Mouse (Mus musculus): ENCODE data around the gene Phgr1. TPM values are rescaled to one million over a fixed set of nuclear protein-coding genes. Genes with fewer than 3 reads are reported as not detected.

The Phgr1 gene
- total RNA-seq, 2 experiments from 2014 or later: not detected

DNA sequence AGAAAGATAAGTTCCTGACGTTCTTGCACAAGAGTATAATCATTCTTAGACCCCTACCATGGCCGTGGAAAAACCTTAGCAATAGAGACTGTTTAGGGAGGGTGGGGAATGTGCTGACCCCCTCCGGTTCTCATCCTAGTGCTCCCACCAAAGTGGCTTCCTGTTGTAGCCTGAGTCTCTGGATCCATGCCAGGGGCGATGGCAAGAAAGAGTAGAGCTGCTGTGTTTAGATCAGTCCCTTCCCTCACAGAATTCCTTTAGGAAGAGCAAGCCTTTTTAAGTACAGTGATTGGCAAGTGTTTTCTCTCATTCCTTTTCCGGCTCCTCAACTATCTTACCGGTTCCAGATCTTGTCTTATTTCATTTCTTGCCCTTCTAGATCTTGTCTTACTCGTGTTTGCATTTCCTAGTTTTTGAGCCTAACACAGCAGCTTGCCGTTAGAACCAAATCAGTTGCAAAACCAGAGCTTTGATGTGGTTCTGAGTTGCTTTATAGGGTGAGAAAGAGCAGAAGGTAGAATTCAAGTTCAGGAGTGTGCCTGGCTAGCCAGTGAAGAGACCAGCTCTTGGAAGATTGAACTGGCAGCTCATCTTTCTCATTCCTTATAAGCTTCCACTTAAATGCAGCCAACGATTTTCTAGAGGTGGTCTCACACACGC is 25.1 kb upstream of the Phgr1 start:
- no peak for ATAC-seq (replicated peaks; ENCODE audit: low FRiP score, low TSS enrichment, poor library complexity, severe bottlenecking)

DNA sequence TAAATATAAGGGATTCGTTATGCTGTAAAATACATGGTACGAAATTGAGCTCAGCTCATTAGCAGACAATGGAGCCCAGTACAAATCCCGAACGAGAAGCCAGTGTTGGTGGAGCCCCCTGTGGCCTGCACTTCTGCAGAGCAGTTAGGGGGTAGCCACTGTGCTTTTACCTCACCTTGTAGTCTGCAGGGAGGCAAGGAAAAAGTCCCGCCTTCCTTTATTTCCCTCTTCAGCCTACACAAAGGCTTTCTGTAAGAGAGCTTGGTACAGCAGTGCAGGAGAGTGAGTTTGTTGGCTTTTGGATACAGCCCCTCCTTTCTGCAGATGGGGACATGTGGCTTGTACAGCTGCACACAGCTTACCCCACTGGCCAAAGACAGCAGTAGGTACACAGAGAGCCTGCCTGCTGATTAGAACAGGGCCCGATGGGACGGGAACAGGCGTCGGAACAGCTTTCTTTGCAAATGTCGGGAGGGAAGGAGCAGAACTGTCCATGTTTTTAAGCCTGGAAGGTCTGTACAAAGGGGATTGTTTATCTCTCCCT is 23.2 kb upstream of the Phgr1 start:
- no peak for ATAC-seq (replicated peaks; ENCODE audit: low FRiP score, low TSS enrichment, poor library complexity, severe bottlenecking)

DNA sequence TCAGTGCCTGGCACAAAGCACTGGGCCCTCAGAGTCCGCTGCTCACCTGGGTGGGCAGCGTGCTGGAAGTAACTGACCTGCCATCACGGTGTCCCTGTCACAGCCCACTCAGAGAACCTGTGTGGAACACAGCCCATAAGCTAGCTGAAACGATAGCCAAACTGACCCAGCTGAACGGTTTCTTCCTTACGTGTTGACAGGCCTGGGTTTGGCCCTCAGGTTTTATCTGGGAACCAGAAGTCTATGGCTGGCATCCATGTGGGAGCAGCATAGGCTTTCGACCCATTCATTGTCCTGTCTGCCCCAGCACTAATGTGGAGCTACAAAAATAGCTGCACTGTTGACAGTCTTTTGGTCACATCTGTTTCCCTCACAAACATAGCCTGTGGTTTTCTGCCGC is 22.1 kb upstream of the Phgr1 start:
- no peak for ATAC-seq (replicated peaks; ENCODE audit: low FRiP score, low TSS enrichment, poor library complexity, severe bottlenecking)

DNA sequence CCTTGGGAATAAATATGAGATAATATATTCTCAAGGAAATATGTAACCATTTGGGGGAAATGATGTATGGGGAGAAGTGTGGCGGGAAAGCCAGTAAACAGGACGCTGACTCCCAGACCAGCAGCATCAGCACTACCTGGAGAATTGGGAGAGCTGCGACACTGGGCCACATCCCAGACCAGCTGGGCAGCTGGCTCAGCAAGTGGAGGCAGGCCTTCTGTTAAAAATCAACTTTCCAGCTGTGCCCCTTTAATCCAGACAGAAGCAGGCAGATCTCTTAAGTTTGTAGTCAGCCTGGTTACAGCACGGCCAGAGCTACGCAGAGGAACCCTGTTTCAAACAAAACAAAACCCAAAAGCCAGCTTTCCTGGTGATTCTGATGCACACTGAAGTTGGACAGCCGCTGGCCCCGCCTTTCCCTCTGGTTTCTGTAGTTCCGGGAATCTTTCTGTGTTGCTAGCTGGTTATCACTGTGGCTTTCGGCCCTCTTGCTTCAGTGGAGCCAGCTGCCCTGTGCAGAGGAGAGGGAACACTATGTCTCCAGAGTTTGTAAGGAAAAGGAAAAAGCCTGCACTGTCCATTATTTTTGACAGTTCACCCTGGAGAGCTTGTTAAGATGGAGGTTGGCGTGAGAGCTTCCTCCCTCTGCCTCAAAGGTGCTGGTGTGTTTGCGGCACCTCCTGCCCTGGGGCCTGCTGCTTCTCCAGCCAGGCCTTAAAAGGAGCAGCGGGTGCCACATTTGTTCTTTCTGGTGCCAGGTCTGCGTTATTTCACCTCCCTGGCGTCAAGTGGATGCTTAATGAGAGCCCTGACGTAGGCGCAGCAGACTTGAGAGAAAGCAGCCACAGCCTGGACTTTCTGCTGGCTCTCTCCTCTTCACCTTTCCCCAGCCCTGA is 20.4 kb upstream of the Phgr1 start:
- 0 out of 2 replicates have a peak, but pooled peaks have one; percentile 16 for ATAC-seq (replicated peaks; ENCODE audit: low FRiP score, low TSS enrichment, poor library complexity, severe bottlenecking)

DNA sequence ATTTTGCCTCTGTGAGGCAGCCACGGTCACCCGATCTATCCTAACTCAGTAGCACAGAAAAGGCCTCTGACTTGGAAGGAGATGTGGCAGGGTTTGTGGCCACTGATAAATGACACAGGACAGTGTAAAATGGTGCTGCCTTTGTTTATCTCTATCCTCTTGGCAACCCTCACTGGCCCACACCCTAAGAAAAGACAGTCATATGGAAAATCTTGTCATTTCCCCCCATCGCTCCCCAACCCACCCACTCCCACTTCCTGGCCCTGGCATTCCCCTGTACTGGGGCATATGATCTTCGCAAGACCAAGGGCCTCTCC is 19.8 kb upstream of the Phgr1 start:
- peak; percentile 73 for ATAC-seq (replicated peaks; ENCODE audit: low FRiP score, low TSS enrichment, poor library complexity, severe bottlenecking)

DNA sequence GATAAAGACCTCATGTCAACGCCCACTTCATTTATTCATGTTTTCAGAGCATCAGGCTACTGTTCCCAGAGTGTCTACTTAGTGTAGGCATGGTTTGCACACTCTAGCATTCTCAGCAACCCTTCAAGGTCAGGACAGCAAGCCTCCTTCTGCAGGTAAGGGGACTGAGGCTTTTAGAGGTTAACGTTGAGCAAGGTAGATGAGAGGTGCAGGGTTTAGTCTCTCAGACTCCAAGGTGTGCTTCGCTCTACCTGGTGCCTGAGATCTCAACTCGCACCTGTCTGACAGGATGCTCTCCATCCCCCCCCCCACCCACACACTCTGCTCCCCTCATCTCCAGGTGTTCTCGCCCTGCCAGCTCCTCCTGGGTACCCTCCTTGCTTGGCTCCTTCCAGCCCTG is 18.4 kb upstream of the Phgr1 start:
- no peak for ATAC-seq (replicated peaks; ENCODE audit: low FRiP score, low TSS enrichment, poor library complexity, severe bottlenecking)

DNA sequence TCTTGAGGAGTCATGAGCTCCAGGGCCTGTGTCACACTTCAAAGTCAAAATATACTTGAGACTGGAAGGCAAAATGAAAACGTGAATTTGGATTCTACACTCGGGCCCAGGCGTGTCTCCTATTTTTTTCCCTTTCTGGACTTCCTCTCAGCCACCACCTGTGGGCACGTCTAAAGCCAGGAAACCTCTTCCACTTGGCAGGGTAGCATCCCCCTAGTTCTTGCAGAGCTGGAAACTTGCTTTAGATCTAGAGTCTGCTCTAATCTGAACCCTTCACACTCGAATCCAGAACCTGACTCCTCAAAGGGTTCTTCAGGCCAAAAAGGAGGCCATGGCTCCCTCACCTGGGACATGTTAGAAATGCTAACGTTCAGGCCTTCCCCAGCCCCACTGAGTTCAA is 17.2 kb upstream of the Phgr1 start:
- ATAC-seq (replicated peaks; ENCODE audit: low FRiP score, low TSS enrichment, poor library complexity, severe bottlenecking): no peak

DNA sequence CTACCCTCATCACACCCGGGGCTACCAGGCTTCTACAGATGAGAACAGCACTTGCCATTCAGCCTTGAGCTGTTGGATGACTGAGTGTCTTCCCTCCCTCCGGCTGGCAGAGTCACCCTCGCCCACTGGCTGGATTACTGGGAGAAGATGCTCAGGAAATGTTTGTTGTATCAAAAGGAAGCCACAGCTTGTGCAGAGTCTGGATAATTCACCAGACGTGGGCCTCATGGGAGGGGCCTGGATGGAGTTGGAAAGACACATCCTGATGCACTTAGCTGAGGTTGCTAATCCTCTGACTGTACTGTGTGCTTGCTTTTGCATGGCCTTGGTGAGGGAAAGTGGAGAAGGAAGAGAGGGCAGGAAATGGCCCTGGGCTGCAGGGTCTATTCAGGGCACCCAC is 16.5 kb upstream of the Phgr1 start:
- ATAC-seq (replicated peaks; ENCODE audit: low FRiP score, low TSS enrichment, poor library complexity, severe bottlenecking): no peak

DNA sequence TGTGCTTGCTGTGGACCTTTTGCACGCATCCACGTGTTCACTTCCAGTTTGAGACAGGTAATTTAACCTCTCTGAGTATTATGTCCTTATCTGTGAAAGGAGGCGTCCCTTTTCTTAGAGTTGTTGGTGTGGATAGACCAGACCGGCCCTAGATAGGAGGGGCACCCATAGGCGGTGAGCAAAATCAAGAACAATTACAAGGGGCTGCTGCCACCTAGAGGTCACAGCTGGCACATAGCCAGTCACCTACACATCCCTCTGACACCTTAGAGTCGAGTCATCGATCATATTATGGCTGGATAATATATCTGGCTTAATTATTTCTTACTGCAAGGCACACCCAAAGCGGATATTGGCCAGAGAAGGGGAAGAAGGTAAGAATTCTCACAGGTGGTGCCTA is 12.7 kb upstream of the Phgr1 start:
- ATAC-seq (replicated peaks; ENCODE audit: low FRiP score, low TSS enrichment, poor library complexity, severe bottlenecking): peak; percentile 48; the same call in 1 of the 2 replicates

DNA sequence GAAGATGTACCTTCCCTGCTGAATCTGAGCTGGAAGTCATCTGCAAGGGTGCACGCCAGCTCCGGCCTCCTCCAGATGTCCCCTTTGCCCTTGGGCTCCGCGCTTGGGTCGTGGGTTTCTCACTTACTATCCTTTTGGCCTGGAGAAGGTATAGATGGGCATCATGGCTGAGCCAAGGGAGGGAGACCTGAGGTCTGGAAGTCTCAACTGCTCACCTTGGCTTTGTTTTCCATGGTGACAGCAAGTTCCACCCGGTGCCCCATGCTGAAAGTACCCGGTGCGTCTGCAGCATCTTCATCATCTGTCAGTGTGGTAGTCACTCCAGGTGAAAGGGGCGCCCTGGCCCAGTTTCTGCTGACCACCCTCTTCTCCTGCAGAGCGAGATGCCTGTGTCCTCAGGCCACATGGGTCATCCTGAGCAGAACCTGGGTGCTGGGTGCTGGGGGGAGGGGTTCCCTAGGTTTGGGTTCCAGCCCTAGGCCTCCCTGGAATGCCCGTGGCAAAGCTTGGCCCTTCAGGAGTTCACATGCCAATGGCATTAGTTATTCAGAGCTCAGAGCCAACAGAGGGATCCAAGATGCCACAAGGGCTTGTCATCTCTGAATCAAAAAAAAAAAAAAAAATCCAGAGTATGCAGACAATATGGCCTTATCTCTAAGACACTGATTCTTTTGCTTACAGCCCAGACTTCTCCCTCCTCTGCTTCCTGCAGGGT is 12.1 kb upstream of the Phgr1 start:
- no peak for ATAC-seq (replicated peaks; ENCODE audit: low FRiP score, low TSS enrichment, poor library complexity, severe bottlenecking)

DNA sequence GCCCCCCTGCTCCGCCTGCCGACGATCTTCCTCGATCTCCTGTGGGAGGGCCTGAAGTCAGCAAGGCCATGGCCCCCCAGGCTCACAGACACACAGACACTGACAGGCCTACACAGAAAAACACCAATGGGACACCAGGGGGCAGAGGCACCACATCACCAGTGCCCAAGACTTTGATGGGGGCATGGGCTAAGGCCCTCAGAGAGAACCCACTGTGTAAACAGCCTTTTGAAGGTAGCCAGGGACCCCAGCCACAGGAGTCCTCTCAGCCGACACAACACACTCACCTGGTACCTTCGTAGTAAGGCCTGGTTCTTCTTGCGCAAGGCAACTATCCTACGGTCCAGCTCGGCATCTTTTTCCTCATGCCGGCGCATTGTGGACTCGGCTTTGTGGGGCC is 11.2 kb upstream of the Phgr1 start:
- no peak for ATAC-seq (replicated peaks; ENCODE audit: low FRiP score, low TSS enrichment, poor library complexity, severe bottlenecking)

DNA sequence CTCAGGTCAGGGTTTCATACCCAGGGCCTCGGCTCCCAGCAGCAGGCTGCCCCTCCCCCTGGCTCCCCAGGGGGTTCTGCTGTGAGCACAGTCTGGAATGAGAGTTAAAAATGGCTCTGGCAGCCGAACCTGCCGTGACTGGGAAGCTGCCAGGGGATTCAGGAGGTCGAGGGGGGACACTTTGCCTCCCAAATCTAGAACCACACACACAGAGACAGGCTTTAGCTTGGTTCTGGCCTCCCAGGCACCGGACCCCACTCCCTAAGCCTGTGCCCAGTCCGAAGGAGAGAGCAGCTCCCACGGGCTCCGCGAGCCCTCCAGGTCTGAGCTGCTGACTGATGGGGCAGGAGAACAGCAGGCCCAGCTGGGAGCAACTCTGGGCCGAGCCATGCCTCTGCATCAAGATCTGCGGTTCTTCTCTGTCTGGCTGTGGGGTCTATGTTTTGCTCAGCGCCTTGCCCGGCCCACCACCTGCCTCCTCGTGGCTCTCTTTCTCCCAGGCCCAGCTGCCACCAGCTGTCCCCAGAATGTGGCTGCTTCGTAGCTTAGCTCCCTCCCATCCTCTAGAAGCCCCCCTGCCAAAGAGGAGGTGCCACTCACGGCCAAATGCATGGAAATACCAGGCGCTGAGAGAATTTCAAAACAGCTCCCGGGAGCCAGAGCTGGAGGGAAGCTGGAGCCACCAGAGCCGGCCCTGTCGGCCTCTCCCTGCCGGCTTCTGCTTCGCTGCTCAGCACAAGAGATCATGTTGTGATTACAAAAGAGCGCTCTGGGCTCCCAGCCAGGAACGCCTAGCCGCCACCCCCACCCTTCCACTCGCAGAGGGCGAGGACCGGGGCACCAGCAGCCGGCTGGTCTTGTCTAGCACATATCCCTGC is 10.4 kb upstream of the Phgr1 start, which contains the start of gene Ccdc9b:
Gene Ccdc9b (minus strand): TSS at position 756 of the 878 bp plus-strand sequence.
- ATAC-seq (replicated peaks; ENCODE audit: low FRiP score, low TSS enrichment, poor library complexity, severe bottlenecking): peak; percentile 82

DNA sequence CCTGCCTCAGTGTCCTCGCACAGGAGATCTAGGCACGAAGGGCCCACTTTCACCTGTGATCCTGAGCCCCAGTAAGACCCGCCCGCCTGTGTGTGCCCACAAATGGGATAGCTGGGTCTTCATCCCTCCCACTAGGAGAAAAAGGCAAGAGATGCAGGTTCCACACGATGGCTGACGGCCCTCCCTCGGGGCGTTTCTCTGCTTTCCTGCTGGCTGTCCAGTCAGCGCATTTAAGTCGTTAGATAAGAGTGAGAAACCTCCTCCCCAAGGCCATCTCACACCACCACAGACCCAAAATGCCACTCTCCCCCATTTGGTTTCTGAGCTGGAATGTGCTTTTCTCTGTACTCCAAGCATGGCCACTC is 9.8 kb upstream of the Phgr1 start:
- peak; percentile 27 for ATAC-seq (replicated peaks; ENCODE audit: low FRiP score, low TSS enrichment, poor library complexity, severe bottlenecking)

DNA sequence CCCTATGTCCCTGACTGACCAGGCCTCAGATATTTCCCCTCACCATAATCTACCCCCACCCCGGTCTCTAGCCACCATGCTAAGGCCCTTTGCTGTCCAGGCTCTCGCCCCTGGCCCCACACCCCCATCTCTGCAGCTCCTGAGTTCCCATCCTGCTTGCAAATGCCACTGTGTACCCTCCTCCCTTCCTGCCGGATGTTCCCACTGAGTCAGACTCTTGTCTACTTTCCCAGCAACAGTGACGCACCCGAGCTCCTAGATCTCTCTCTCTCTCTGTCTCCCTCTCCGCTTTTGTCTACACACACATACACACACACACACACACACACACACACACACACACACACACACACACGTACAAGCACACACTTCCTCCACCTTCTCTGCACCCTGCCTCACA is 9.1 kb upstream of the Phgr1 start:
- ATAC-seq (replicated peaks; ENCODE audit: low FRiP score, low TSS enrichment, poor library complexity, severe bottlenecking): no peak

DNA sequence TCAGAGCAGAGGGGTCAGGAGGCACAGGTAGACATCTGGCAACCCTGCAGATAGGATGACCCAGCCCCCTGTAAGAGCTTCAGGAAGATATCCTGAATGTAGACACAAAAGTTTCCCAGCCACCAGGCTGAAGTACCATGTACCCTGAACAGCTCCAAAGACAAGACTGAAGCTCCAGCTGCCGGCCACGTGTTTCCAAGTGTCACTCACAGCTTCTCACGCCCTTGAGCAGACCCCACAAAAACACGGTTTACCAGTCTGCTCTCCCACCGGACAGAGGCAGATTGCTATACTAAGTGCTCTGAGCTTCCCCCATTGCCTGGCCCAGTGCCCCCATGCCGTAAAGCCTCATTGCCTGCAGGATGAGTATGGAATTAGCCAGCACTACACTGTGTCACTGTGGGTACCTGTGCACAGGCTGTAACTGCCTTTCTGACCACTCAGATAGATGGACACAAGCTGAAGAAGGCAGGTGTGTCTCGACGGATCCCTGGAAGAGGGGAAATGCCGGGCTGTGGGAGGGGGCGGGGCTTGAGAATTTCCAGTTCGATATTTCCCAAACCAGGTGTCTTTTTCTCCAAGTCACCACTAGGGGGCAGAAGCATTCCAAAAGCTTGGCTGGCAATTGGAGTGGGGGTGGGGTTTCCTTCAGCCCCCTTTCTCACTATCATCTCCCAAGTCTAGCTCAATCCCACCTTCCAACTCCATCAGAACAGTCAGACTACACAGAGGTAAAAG is 8.3 kb upstream of the Phgr1 start:
- no peak for ATAC-seq (replicated peaks; ENCODE audit: low FRiP score, low TSS enrichment, poor library complexity, severe bottlenecking)

DNA sequence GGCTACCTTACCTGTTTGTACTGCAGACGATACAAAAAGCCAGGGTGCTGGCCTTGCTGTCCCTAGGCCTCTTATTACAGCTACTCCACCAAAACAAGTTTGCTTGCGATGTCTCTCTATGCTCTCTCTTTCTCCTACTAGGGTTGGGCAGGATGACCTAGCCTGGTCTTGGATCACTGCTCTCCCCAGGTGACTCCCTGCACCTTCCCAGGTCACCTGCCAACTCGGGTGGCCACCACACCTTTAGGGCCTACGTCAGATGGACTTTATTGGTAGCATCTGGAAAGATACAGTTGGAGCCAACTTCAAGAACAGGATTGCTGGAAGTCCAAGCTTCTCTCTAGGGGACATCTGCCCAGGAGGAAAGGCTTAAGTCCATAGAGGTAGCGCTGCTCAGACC is 7.7 kb upstream of the Phgr1 start:
- no peak for ATAC-seq (replicated peaks; ENCODE audit: low FRiP score, low TSS enrichment, poor library complexity, severe bottlenecking)

DNA sequence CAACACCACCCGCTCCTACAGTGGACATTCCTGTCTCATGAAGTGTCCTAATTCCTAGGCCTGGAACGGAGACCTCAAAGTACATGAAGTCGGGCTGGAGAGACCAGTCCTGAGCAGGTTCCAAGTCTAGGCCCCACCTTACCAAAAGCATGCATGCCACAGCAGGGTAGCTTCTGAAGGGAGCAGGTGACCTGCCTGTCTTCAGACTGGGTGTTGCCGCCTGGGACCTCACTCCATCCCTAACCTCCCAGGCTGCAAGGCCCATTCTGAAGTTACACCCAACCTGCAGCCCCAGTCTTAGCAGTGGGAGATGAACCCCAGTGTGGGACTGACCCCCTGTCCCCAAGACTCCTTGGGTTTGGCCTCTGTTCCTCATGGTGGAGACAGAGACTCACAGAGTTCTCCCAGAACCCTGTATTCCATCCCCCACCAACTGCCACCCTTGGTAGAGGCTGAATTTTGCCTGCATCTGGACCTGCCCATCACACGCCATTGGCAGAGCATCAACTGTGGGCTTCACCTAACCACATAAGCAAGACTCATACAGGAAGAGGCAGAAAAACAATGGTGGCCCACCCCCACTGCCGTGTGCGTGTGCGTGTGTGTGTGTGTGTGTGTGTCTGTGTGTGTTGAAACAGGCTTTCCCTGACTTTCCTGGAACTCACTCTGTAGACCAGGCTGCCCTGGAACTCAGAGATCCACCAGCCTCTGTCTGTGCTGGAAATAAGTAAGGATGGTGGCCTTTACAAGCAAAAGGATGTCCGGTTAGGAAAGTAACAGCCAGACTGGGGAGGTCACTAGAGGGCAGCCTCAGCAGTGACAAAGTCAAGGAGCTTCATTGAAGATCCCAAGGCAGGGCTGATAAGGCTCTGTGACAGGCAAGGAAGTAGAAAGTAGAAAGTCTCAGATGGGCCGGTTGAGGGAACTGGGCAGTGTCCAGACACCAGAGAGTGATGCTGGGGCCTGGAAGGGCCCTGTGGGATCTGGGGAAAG is 6.2 kb upstream of the Phgr1 start:
- ATAC-seq (replicated peaks; ENCODE audit: low FRiP score, low TSS enrichment, poor library complexity, severe bottlenecking): no peak

DNA sequence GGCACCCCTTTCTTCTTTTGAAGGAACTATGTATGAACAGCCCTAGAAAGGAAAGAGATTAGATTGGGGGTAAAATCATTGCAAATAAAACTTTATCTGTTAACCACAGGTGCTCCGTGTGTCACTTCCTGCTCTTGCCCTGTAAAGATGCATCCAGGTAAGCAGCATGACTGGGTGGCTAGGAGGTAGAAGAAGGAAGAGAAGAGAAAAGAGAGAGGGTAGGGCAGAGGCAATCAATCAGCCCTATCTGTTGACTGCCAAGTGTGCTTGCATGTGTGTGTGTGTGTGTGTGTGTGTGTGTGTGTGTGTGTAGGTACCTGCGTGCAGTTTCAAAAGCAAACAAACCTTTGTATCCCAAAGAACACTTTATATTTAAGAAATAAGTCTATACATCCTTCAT is 2.0 kb downstream of the Phgr1 start:
- no peak for ATAC-seq (replicated peaks; ENCODE audit: low FRiP score, low TSS enrichment, poor library complexity, severe bottlenecking)

Data from megakaryocyte-erythroid progenitor cell, adult 5-6 weeks (primary cell).